Mouse (Mus musculus) mature B cell (primary cell): ENCODE measurements around the gene Ldb1.

Source experiments
- in situ Hi-C: fragments of 300-500 bp; cut with MboI; formaldehyde crosslinking; loops from 2 replicates; pipeline ENCODE4 v1.14.3; 2019

The Ldb1 gene

DNA sequence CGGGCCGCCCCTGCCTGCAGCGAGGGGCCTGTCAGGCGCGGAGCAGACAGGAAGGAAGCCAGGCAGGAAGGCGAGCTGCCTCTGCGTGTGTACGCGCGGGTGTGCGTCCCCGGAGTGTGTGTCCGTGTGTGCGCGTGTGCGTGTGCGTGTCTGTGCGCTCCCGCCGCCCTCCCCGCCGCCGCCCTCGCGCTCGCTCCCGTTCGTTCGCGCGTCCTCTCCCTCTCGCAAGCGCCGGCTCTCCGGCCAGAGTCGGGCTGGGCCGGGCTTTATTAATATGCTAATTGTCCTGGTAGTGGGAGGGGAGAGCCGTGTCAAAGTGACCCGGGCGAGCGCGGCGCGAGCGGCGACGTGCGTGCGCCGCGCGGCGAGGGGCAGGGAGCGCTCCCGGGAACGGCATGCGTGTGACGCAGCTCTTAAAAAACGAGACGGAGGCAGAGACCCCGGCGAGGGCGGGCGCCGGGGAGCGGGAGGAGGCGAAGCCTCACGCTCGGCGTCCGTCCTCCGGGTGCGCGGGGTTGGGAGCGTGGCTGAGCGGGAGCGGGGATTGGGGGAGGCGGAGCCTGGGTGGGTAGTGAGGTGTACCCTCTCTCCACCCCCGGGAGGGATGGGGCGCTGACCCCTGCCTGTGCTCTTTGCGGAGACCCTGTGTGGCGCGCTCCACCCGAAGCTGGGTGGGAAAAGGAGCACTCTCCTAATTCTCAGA is at the start of gene Ldb1:
TSS of gene Ldb1 (minus strand) at position 222 of the 703 bp plus-strand sequence.
- in situ Hi-C loops, result no loop called here

- in situ Hi-C loops, result no loop called here
Measured at GRCm38 (mm10) chr19:46094144-46094543, 49.1 kb upstream of the Ldb1 start.

- in situ Hi-C loops, result no loop called here
Measured at GRCm38 (mm10) chr19:46091641-46092040, 46.6 kb upstream of the Ldb1 start.

- in situ Hi-C loops, result no loop called here
Measured at GRCm38 (mm10) chr19:46087871-46088270, 42.9 kb upstream of the Ldb1 start.

DNA sequence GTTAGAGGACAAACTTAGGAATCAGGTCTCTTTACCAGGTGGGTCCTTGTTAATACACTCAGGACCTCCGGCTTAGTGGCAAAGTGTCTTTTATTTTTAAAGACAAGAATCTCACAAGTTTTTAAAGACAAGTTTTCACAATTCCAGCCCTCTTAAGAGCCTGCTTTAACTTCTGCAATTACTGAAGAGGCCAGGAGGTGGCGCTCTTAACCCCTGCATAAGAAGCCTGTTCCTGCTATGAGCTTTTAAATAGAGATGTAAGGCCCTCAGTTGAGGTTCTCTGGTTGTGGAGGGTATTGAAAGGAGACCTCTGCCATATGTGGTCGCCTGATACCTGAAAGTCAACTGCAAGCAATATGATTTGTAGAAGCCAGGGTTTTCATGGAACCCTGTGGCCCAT is 41.3 kb upstream of the Ldb1 start:
- in situ Hi-C loops, result no loop called here

- in situ Hi-C loops, result no loop called here
Measured at GRCm38 (mm10) chr19:46085185-46085584, 40.2 kb upstream of the Ldb1 start.

DNA sequence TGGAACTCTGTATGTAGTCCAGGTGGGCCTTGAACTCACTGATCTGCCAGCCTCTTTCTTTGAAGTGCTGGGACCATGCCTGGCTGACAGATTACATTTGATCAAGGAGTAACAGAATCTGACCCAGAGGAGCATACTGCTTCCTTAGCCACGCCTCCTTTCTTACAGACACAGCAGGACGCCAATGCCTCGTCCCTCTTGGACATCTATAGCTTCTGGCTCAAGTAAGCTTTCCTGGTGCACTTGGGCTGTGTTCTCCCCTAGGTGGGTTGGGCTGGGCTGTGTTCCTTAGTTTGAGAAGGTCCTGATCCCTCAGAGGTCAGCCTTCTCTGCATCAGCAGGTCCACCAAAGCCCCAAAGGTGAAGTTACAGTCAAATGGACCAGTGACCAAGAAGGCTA is 33.5 kb upstream of the Ldb1 start:
- in situ Hi-C loops, result no loop called here

DNA sequence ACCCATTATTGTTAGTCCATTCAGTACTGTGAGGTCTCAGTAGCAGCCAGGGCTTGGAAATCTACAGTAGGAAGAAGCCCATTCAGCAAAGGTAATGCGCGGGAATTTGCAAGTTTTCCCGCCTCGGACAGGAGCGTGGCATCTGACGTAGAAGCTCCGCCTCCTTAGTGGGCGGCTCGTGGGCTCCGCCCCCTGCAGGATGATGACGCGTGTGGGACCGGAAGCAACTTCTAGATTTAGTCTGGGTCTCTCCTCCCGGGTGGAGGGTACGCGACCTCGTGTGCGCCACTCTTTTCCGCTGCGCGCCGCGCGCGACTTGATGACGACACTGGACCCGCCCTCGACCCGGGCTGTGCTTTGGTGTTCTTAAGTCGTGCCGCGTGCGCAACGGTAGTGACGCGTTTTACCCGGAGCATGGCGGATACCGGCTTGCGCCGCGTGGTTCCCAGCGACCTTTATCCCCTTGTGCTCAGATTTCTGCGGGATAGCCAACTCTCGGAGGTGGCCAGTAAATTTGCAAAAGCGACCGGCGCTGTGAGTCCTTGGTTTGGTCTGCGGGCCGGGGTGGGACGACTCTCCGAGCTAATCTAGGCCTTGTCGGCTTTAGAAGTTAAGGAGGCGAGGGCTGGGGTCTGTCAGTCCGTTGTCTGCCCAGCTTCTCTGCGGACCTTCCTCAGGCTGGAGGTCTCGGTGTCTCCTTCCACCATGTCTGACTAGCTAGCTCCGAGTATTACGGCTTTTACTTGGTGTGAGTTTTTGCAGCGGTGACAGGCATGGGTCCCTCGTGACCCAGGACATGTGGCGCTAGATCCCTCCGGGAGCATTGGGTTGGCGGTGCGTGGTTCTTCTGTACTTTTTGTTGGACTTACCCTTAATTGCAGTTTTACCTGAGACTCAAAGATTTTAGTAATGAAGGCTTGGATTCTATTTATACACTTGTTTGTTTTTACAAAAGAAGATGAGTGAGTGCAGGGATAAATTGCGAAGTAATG is 30.9 kb upstream of the Ldb1 start, which contains the start of gene Nolc1:
TSS of gene Nolc1 (plus strand) at position 248 of the 992 bp plus-strand sequence.
- in situ Hi-C loops, result no loop called here

GRCm38 (mm10) chr19:46074266-46074665 is 29.3 kb upstream of the Ldb1 start:
- in situ Hi-C loops, result no loop called here

DNA sequence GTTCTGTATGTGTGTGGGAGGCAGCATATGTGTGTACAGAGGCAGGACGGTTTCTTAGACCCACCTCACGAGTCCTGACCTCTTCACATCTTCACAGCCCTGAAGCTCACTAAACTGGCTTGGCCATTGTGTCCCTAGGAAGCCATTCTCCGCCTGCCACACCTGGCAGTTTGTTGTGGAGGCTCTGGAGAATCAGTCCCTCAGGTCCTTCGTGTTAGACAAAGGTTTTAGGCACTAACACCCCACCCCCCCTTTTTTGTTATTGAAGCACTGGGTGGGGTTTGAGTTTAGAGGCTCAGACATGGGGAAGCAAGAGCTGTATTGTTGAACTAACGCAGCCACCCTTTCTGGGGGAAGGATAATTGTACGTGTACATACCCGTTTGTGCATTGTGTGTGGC is 28.3 kb upstream of the Ldb1 start:
- in situ Hi-C loops, result no loop called here

DNA sequence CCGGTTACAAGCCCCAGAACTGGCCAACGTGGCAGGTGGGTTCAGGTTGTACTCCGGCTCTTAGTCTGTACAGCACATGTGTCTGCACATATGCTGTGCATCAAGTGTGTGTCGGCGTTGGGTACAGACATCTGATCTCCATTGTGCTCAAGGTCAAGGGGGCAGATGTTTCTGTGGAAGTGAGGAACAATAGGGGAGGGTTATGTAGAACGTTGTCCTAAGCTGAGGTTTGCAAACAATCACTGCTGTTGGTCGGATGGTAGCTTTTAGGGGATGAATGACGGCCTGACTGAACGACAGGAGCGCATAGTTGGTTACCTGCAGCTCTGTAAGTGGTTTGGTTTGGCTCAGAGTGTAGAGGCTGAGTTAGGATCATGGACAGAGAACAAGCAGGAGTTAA is 23.0 kb upstream of the Ldb1 start:
- in situ Hi-C loops, result no loop called here

- in situ Hi-C loops, result no loop called here
Measured at GRCm38 (mm10) chr19:46060845-46061244, 15.8 kb upstream of the Ldb1 start.

DNA sequence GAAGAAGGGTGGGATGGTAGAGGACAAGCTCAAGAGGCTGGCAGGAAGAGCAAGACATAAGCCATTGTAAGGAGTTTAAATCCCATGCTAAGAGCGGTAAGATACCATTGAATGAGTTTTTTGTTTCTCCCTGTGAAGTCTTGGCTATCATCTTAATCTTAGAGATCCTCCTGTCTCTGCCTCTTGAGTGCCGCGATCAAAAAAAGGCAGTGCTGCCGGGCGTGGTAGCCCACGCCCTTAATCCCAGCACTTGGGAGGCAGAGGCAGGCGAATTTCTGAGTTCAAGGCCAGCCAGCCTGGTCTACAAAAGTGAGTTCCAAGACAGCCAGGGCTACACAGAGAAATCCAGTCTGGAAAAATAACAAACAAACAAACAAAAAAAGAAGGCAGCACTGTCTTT is 13.5 kb upstream of the Ldb1 start:
- in situ Hi-C loops, result no loop called here

DNA sequence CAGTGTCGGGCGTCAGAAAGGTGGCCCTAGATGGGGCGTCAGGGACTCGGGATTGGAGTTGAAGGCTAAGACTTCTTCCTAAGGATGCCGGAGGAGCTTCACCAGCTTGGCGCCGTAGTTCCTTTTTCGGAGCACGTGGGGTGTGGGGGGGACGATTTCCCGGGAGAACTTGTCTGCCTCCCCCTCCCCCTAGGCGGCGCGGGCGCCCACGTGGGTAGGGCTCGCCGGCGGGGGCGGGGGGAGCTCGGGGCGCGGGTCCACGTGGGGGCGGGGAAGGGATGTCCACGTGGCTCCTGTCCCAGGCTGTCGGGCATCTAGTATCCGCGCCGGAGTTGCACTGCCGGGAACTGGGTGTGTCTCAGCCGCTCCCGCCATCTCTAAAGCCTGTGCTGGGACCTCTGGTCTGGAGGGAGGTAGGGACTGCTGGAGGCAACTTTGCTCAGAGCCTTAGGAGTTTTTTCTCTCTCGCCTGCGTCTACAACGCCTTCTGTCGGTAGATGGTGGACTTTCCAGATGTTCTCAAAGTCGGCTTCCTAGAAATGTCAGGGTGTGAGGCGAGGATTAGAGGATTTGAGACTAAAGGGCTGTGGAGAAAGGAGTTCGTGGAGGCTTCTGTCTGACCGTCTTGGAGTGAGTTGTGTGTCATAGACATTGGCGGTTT is 12.1 kb upstream of the Ldb1 start:
- in situ Hi-C loops, result no loop called here

GRCm38 (mm10) chr19:46056388-46056946 is 11.5 kb upstream of the Ldb1 start:
- in situ Hi-C loops, result no loop called here

- in situ Hi-C loops, result no loop called here
Measured at GRCm38 (mm10) chr19:46055752-46056387, 10.9 kb upstream of the Ldb1 start.

- in situ Hi-C loops, result no loop called here
Measured at GRCm38 (mm10) chr19:46050462-46050861, 5.4 kb upstream of the Ldb1 start.

DNA sequence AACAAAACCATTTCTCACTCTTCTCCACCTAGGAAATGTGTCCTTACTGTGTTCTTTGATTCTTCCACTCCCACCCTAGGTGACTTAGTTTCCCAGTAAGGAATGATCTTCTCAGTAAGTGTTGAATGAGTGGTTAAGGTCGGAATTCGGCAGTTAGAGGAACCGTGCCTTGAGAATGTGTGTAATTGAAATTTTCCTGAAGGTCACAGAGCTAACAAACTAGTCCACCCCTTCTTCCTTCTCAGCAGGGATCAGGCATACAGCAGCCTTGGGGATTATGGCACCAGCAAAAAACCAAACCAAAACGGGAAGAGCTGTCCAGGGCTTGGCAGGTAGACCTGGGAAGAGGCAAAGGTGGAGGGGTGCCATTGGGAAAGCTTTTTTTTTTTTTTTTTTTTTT is 4.1 kb upstream of the Ldb1 start:
- in situ Hi-C loops, result no loop called here

DNA sequence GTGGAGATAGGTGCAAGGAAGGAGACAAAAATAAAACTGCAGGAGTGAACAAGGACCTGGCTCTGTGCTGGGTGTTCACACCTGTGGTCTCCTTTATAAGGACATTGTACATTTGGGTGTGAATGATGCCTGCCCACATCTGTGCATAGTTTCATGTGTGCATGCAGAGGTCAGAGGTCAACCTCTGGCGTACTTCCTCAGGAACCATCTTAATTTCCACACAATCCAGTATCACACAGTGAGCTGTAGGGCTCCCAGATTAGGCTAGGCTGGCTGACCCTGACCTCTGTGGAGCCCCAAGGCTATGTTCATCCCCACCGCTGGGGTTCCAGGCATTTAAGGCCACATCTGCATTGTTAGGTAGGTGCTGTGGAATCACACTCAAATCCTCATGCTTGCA is 2.4 kb upstream of the Ldb1 start:
- in situ Hi-C loops, result no loop called here

DNA sequence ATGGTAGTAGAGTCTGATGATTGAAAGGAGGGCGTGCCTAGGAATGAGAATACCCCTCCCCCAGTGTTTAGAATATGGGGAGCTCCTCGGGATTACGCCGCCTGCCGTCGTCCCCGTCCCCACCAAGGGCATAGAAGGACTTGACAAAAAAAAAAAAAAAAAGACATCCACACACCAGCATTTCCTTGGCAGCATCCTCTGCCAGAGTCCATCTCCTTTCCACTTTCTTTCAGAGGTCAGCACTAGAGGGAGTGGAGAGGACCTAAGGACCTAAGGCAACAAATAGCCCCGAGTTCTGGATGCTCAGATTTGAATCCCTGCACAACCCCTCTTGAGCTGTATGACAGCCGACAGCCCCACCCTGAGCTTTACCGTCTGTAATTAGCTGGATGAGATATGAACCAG is 1.6 kb upstream of the Ldb1 start:
- in situ Hi-C loops, result no loop called here

DNA sequence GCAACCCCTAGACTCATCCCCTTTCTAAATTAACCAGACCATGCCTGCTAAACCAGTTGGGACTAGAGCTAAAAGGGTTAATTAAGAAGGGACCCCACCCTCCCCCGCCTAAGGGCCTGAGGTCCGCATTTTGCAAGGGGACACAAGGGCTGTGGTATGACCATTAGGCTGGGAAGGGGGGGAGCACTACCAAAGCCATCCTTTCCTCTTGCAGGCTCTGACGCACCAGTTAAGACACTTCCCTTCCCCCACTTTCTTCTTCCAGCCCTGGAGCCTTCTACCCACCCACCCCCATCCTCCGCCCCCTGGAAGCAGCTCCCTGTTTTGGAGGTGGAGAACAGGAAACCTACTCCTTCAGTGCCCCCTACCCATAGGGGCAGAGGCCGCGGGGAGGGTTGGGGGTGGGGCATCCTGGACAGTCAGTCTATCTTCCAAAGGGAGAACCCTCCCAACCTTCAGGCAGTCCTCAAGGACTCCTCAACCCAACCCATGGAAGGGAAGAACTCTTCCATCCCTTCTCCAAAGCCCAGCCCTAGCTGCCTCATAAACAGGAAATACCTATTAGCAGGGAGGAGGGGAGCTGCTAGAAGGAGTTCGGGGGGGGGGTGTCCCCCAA is 790 bp upstream of the Ldb1 start:
- in situ Hi-C loops, result no loop called here
